Mouse (Mus musculus) lung, embryonic 16.5 days (tissue): Measurements from ENCODE around the gene Krtap28-10. TPM values are rescaled to one million over a fixed set of nuclear protein-coding genes. Genes with fewer than 3 reads are reported as not detected.

Experiments used
- ATAC-seq: fragments of 200-750 bp; cut with Nextera tagmentation; 2 replicates; pipeline ENCODE4 v1.8.0; 2017; ENCODE audit warnings: low read depth, mild to moderate bottlenecking, moderate library complexity
- H3K27ac ChIP-seq: fragments of 300-500 bp; sonication (generic); 2 replicates; pipeline ENCODE4 v1.5.1; 2014; ENCODE audit warnings: mild to moderate bottlenecking, control low read depth, low read length
- H3K27me3 ChIP-seq: fragments of 300-500 bp; sonication (generic); 2 replicates; pipeline ENCODE4 v1.6.1; 2014; ENCODE audit warnings: low read depth, low read length, mixed read lengths; ENCODE audit not compliant: control insufficient read depth, insufficient read depth
- H3K36me3 ChIP-seq: fragments of 300-500 bp; sonication (generic); 2 replicates; pipeline ENCODE4 v1.6.1; 2014; ENCODE audit warnings: low read length; ENCODE audit not compliant: control insufficient read depth, insufficient read depth
- H3K4me1 ChIP-seq: fragments of 300-500 bp; sonication (generic); replicated peaks from 2 replicates; pipeline ENCODE4 v1.6.1; 2014; ENCODE audit warnings: low read length, mixed read lengths; ENCODE audit not compliant: control insufficient read depth, insufficient read depth
- H3K4me2 ChIP-seq: fragments of 300-500 bp; sonication (generic); 2 replicates; pipeline ENCODE4 v1.6.1; 2014; ENCODE audit warnings: low read depth, low read length, control low read depth
- H3K4me3 ChIP-seq: fragments of 300-500 bp; sonication (generic); 2 replicates; pipeline ENCODE4 v1.5.1; 2014; ENCODE audit warnings: mild to moderate bottlenecking, low read length, control low read depth
- H3K9ac ChIP-seq: fragments of 300-500 bp; sonication (generic); 2 replicates; pipeline ENCODE4 v1.6.1; 2014; ENCODE audit warnings: low read length, control low read depth
- H3K9me3 ChIP-seq: fragments of 300-500 bp; sonication (generic); 2 replicates; pipeline ENCODE4 v1.6.1; 2016; ENCODE audit warnings: low read length; ENCODE audit not compliant: control insufficient read depth
- WGBS: fragments of 180-500 bp; shearing (Covaris S2); extraction: QIAGEN DNeasy Blood & Tissue Kit; methylation state at CpG from one replicate; pipeline ENCODE4 v1.1.7; 2014; 5-methylcytosine and 5-hydroxymethylcytosine counted together
- polyA plus RNA-seq: library from polyadenylated mRNA; unstranded; fragments of >200 nt; fragmentation: Nextera tagmentation; extraction: Ambion mirVana; gene quantifications from 2 replicates; pipeline ENCODE4 v1.2.1, GENCODE M21; 2015

Gene Krtap28-10
- not detected in 2 replicates for polyA plus RNA-seq

DNA sequence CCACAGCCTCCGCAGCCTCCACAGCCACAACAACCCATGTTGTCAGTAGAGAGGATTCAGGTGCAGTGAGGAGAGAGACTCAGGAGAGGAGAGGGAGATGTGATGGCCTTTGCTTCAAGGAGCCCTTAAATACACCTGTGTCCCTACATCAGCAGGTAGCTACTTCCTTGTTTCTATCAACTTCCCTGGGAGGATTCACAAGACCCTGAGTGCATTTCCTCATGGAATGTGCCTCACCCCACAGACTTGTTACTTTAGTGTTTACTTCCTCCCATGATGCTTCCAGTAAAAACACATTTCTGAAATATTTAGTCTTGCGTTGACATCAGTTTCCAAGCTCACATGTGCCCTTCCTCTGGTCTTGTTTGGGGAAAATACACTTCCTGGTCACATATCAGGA is at the start of gene Krtap28-10:
Gene Krtap28-10, minus strand, starts transcription at position 101 of the 400 bp plus-strand sequence.
- Histone ChIP-seq H3K9ac (no peak within 1 kb of the TSS), H3K4me1 (peaks cover 5% of the 10 kb centered on the region; the same call in 1 of the 2 replicates), H3K4me3 (no peak within 1 kb of the TSS), H3K4me2 (no peak within 1 kb of the TSS), H3K36me3 (no peaks in the 10 kb centered on the region), H3K27ac (no peak within 1 kb of the TSS), H3K9me3 (no peaks in the 10 kb centered on the region), H3K27me3 (no peaks in the 10 kb centered on the region)
- ATAC-seq, result no peak
- 84% methylated on average over 2 of the region's 2 CpGs for WGBS

DNA sequence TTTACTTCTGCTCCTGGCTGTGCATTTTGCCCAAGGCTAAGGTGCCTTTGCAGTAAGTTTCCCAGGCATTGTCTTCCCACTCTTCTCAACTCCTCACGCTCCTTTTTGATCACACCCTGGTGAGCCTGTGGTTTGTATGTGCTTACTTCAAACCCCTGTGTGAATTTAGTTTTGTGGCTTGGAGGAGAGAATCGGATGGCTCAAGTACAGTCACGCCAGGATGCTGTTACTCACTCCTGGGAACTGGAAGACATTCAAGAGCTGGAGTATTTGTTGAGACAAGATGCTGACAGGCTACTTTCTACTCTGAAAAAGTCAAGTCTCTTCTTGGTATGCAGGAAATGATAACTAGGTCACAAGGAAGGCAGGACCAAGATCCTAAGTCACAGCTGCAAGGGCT is 49.0 kb upstream of the Krtap28-10 start:
- Histone ChIP-seq H3K9ac (no peak overlapping the region), H3K4me1 (no peaks in the 10 kb centered on the region), H3K4me3 (no peak overlapping the region), H3K36me3 (no peaks in the 10 kb centered on the region), H3K9me3 (no peaks in the 10 kb centered on the region), H3K27me3 (no peaks in the 10 kb centered on the region), H3K27ac (no peak overlapping the region), H3K4me2 (no peak overlapping the region)
- WGBS, result 62% methylated on average over 3 of the region's 3 CpGs
- no peak for ATAC-seq

DNA sequence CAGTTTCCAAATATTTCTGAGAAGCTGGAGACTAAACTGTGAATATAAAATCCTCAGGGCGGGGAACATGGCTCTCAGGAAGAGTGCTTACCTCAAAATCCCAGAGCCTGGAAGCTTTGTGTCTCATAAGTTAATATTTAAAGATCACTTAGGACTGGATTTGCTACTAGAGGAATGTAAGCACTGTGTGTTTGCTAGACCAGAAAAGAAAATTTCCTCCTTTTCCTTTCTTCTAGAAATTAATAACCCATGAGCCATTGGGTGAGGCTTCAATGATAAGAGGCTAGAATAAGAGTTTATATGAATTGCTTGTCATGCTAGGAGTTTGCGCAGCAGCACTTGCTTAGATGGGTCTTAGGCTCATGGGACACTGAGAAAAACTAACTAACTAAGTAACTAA is 42.5 kb upstream of the Krtap28-10 start:
- Histone ChIP-seq H3K27ac (peak overlapping the region; percentile 60), H3K36me3 (no peaks in the 10 kb centered on the region), H3K4me3 (no peak overlapping the region), H3K4me2 (no peak overlapping the region), H3K9ac (no peak overlapping the region), H3K4me1 (0 out of 2 replicates have a peak, but pooled peaks cover 2% of the 10 kb centered on the region), H3K9me3 (no peaks in the 10 kb centered on the region), H3K27me3 (no peaks in the 10 kb centered on the region)
- peak; percentile 88 for ATAC-seq
- WGBS, result 51% methylated on average over 2 of the region's 2 CpGs

DNA sequence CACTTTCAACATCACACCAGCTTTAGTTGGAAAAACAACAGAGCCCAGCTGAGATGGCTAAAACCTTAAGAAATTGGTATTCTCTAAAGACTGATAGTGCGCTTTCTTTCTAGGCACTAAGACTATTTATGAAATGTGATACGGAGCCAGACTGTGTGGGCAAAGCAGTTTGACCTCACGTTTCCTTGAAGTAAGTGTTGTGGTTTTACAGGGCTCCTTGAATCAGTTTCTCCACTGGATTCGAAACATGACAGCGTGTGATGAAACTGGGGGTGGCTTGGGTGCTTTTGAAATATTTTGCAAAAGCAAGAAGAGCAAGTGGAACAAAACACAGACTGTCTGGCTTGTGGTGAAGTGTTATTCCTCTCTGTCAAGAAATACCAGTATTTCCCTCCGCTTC is 34.7 kb upstream of the Krtap28-10 start:
- WGBS, result 55% methylated on average over 6 of the region's 6 CpGs
- H3K9ac ChIP-seq, result no peak overlapping the region
- H3K4me1 ChIP-seq, result no peaks in the 10 kb centered on the region
- H3K9me3 ChIP-seq, result no peaks in the 10 kb centered on the region
- no peaks in the 10 kb centered on the region for H3K36me3 ChIP-seq
- no peak for ATAC-seq
- H3K27ac ChIP-seq, result no peak overlapping the region
- H3K27me3 ChIP-seq, result no peaks in the 10 kb centered on the region
- no peak overlapping the region for H3K4me2 ChIP-seq
- H3K4me3 ChIP-seq, result no peak overlapping the region

DNA sequence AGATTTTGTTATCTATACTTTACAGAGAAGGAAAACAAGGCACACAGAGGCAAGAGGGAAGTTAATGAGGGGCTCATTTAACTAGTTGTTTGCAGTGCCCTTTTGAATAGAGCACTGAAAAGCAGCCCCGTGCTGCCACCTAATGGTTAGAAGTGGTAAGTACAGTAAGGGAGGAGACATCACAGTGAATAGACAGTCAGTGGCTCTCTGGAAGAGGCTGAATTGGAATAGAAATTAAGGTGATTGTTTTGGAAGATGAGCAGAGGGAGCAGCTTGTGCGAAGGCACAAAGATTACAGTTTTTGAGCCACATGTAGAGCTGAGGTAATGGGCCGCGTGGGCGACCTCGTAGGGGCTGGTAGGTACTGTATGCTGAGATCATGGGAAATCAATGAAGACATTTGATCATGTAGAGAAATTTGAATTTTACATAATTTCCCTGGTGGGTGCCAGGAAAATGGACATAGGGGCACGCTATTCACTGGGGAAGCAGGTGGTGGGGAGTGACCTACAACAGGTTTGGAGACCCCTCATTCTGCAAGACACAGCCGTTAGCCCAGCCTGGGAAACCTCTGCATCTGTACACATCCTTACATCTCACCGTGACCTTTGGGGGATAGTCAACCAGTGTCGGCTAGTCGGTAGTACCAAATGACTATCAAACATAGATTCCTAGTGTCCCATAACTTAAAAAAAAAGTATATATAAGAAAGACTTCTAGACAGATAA is 34.1 kb upstream of the Krtap28-10 start:
- H3K27me3 ChIP-seq, result no peaks in the 10 kb centered on the region
- no peak overlapping the region for H3K9ac ChIP-seq
- peak overlapping the region; percentile 35 for H3K4me3 ChIP-seq
- H3K9me3 ChIP-seq, result no peaks in the 10 kb centered on the region
- peak; percentile 82 for ATAC-seq
- 44% methylated on average over 11 of the region's 11 CpGs for WGBS
- H3K4me1 ChIP-seq, result no peaks in the 10 kb centered on the region
- no peaks in the 10 kb centered on the region for H3K36me3 ChIP-seq
- H3K4me2 ChIP-seq, result peak overlapping the region; percentile 48
- H3K27ac ChIP-seq, result no peak overlapping the region

DNA sequence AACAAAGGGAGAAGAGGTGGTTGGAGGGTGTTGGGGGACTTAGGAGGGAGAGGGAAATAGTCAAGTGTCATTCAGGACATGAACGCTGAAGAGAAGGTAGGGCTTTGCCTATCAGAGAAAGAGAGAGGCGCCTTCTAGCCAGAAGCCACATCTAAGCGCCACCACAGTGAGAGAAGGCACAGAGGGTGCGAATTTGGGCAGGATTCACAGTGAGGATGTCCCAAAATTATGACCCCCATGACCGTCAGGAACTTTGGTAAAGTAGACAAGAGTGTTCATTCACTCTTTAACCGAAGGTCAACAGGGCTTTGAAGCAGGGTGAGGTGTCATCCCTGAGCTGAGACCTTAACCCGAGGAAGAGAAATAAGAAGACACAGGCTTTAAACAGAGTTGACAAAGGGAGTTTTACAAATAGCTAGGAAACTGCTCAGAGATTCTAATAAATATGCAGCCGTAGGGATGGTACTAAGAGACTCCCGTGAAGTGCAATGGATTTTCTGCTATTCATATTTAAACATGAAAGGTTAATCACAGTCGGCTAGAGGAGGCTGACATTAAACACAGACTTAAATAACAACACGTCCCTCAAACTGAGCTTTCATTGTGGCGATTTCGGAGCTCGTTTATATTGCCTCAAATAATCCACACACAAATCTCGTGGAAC is 33.4 kb upstream of the Krtap28-10 start:
- no peaks in the 10 kb centered on the region for H3K9me3 ChIP-seq
- WGBS, result 32% methylated on average over 15 of the region's 15 CpGs
- no peaks in the 10 kb centered on the region for H3K27me3 ChIP-seq
- ATAC-seq, result no peak
- no peak overlapping the region for H3K9ac ChIP-seq
- no peak overlapping the region for H3K27ac ChIP-seq
- H3K36me3 ChIP-seq, result no peaks in the 10 kb centered on the region
- H3K4me2 ChIP-seq, result peak overlapping the region; percentile 48
- peak overlapping the region; percentile 35 for H3K4me3 ChIP-seq
- no peaks in the 10 kb centered on the region for H3K4me1 ChIP-seq

DNA sequence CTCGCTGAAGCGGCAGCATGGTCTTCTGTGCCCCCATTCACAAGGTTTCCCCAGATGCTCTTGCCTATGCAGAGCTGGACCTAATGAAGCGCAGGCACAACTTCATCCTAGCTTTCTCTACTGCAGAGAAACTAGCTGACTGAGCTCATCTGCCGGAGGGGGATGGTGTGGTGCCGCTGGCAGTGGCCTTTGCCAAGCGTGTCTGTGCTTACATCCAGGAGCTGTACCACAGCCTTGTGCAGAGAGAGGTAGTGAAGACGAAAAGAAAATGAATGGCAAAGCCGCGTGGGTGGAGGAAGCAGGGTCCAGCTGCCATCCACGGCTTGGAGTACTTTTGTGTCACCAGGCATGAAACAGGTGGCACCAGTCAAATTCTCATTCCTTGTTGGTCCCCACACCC is 24.9 kb upstream of the Krtap28-10 start:
- H3K9ac ChIP-seq, result no peak overlapping the region
- H3K27me3 ChIP-seq, result no peaks in the 10 kb centered on the region
- H3K4me3 ChIP-seq, result no peak overlapping the region
- no peaks in the 10 kb centered on the region for H3K36me3 ChIP-seq
- H3K27ac ChIP-seq, result no peak overlapping the region
- no peak overlapping the region for H3K4me2 ChIP-seq
- no peaks in the 10 kb centered on the region for H3K4me1 ChIP-seq
- ATAC-seq, result no peak
- WGBS, result 79% methylated on average over 10 of the region's 10 CpGs
- H3K9me3 ChIP-seq, result no peaks in the 10 kb centered on the region

DNA sequence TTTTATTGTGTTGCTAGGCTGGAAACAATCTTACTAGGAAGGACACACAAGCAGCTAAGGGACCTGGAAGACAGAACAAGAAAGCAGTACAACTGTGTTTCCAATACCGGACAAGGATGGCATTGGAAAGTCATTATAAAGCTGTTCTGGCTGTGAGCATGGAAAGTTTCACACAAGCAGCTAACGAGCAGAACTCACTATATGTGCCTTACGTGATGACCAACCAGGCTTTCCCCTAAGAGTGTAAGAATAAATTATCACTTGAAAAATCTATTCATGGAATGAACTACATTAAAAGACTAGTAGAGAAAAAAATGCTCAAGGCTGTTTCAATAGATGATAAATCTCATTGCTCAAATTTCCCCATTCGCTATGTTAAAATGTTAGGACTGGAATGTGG is 24.3 kb upstream of the Krtap28-10 start:
- Histone ChIP-seq H3K9me3 (no peaks in the 10 kb centered on the region), H3K4me2 (no peak overlapping the region), H3K4me3 (no peak overlapping the region), H3K27ac (no peak overlapping the region), H3K4me1 (no peaks in the 10 kb centered on the region), H3K36me3 (no peaks in the 10 kb centered on the region), H3K27me3 (no peaks in the 10 kb centered on the region), H3K9ac (no peak overlapping the region)
- no peak for ATAC-seq
- WGBS, result 89% methylated on average over 4 of the region's 4 CpGs

DNA sequence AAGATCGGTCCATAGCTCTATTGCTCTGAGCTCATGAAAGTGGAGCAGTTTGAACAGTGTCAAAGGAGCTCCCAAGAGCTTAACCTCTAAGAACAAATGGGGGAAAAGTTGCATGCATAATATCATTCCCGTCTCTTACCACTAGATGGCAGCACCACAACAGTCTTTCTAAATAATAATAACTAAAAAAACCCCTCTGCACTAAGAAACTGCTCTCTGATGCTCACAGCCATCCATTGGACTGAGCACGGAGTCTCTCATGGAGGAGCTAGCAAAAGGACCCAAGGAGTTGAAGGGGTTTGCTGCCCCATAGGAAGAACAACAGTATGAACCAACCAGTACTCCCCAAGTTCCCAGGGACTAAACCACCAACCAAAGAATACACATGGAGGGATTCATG is 22.6 kb upstream of the Krtap28-10 start:
- Histone ChIP-seq H3K4me3 (no peak overlapping the region), H3K4me1 (no peaks in the 10 kb centered on the region), H3K27ac (no peak overlapping the region), H3K27me3 (no peaks in the 10 kb centered on the region), H3K9ac (no peak overlapping the region), H3K36me3 (no peaks in the 10 kb centered on the region), H3K9me3 (no peaks in the 10 kb centered on the region), H3K4me2 (no peak overlapping the region)
- WGBS, result 24% methylated on average over 3 of the region's 3 CpGs
- ATAC-seq, result no peak
